Mouse (Mus musculus) B cell, adult 2 months (primary cell): ENCODE data around the gene Dcaf12l1.
"Not testable (repeated sequence)": the region's sequence is repeated elsewhere in the genome, so short reads cannot be mapped to it uniquely, and the experiment has no call there.

ENCODE experiments used
- DNase-seq, 2 experiments: peaks; one replicate each; pipeline ENCODE4 v3.0.0; 2022

The Dcaf12l1 gene

GRCm38 (mm10) chrX:44789761-44790411, at the start of gene Dcaf12l1:
Gene Dcaf12l1 (minus strand): TSS chrX:44790197.
- DNase-seq: no peak

GRCm38 (mm10) chrX:44809356-44809755, 19.4 kb upstream of the Dcaf12l1 start:
- DNase-seq: not testable (repeated sequence)

GRCm38 (mm10) chrX:44789036-44789760, 799 bp downstream of the Dcaf12l1 start:
- no peak for DNase-seq
